Mouse (Mus musculus): Measurements from ENCODE around the gene Aacs. TPM values are rescaled to one million over a fixed set of nuclear protein-coding genes. Genes with fewer than 3 reads are reported as not detected.
A peak's percentile ranks its signal among the peaks of the same experiment; 100 is the strongest.

The Aacs gene
- polyA plus RNA-seq, 1 experiment = 55.1 TPM

DNA sequence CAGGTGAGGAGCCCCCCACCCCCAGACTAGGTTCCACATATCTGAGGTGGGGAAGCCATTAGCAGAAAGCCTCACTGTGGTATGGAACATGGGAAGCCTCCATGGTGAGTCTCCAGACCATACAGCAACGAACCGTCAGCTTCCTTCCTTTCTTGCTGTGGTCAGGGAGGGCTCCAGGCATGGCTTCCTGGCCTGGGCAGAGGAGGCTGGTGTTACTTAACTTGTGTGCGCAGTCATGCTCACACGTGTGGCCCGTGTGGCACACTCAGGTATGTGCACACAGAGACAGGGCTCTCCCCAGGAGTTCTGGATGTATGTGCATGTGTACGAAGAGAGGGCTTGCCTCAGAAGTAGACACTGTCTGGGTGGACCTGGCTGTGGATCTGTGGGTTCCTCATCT lies 28.0 kb downstream of the Aacs start:
- Histone ChIP-seq H3K4me1 (peaks cover 50% of the 10 kb centered on the region), H3K36me3 (replicated peaks; ENCODE audit: low read length) (peaks cover 92% of the 10 kb centered on the region), H3K9me3 (no peaks in the 10 kb centered on the region), H3K27me3 (replicated peaks) (no peaks in the 10 kb centered on the region), H3K4me3 (replicated peaks) (peak overlapping the region; percentile 38)
- TF ChIP-seq GATA1 (IDR thresholded peaks at IDR 0.05; ENCODE audit: borderline replicate concordance, low read length) (no peak), FLI1 (IDR thresholded peaks at IDR 0.05; ENCODE audit: low read length) (no peak)

DNA sequence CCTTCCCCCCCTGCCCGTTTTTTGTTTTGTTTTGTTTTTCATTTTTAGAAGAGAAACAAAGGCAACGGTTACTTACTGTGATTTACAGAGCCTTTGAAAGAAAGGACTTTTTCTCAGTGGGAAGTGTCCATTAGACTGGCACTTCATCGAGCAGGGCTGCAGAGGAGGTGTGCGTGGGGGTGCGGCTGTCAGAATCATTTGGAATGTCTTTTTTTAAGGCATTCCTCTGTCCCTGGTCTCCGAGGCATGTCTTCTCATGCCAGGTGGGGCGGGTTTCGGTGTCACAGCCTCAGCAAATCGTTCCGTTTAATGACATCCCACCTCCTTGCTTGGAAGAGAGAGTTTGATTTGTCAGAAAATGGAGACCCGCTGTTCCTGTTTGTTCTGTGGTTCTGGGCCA lies 29.1 kb downstream of the Aacs start:
- no peaks in the 10 kb centered on the region for H3K9me3 ChIP-seq
- peaks cover 46% of the 10 kb centered on the region for H3K4me1 ChIP-seq
- H3K4me3 ChIP-seq (replicated peaks) = no peak overlapping the region
- no peaks in the 10 kb centered on the region for H3K27me3 ChIP-seq (replicated peaks)
- no peak for TF ChIP-seq GATA1 (IDR thresholded peaks at IDR 0.05; ENCODE audit: borderline replicate concordance, low read length)
- TF ChIP-seq FLI1 (IDR thresholded peaks at IDR 0.05; ENCODE audit: low read length) = no peak
- peaks cover 92% of the 10 kb centered on the region for H3K36me3 ChIP-seq (replicated peaks; ENCODE audit: low read length)

DNA sequence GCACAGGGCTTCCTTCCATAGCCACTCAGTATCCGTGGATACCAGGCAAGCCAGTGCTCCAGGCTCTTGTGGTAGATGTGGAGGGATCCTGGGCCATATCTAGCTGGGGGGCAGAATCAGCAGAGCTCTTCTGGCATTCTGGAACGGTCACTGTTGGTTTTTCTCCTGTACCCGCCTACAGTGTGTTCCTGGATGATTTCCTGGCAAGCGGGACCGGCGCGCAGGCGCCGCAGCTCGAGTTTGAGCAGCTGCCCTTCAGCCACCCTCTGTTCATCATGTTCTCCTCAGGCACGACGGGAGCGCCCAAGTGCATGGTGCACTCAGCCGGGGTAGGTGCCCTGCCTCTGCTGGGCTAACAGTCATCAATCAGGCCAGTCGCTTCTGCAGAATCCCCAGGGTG lies 30.4 kb downstream of the Aacs start:
- Histone ChIP-seq H3K4me1 (peaks cover 44% of the 10 kb centered on the region), H3K27me3 (replicated peaks) (no peaks in the 10 kb centered on the region), H3K36me3 (replicated peaks; ENCODE audit: low read length) (peaks cover 92% of the 10 kb centered on the region), H3K4me3 (replicated peaks) (no peak overlapping the region), H3K9me3 (no peaks in the 10 kb centered on the region)
- TF ChIP-seq FLI1 (IDR thresholded peaks at IDR 0.05; ENCODE audit: low read length) (no peak), GATA1 (IDR thresholded peaks at IDR 0.05; ENCODE audit: borderline replicate concordance, low read length) (no peak)

DNA sequence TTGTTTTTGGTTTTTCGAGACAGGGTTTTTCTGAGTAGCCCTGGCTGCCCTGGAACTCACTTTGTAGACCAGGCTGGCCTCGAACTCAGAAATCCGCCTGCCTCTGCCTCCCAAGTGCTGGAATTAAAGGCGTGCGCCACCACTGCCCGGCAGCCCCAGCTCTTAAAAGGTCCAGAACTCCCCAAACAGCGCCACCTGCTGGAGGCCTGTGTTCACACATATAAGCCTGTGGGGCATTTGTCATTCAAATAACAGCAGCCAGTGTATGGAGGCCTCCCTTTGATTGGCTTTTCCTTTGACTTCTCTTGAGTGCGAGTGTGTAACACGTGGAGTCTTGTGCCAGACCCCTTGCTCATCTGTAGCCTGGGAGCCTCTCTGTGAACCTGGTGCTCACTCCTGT lies 32.0 kb downstream of the Aacs start:
- Histone ChIP-seq H3K4me1 (peaks cover 33% of the 10 kb centered on the region), H3K27me3 (replicated peaks) (no peaks in the 10 kb centered on the region), H3K4me3 (replicated peaks) (no peak overlapping the region), H3K36me3 (replicated peaks; ENCODE audit: low read length) (peaks cover 92% of the 10 kb centered on the region), H3K9me3 (no peaks in the 10 kb centered on the region)
- TF ChIP-seq FLI1 (IDR thresholded peaks at IDR 0.05; ENCODE audit: low read length) (no peak), GATA1 (IDR thresholded peaks at IDR 0.05; ENCODE audit: borderline replicate concordance, low read length) (no peak)

DNA sequence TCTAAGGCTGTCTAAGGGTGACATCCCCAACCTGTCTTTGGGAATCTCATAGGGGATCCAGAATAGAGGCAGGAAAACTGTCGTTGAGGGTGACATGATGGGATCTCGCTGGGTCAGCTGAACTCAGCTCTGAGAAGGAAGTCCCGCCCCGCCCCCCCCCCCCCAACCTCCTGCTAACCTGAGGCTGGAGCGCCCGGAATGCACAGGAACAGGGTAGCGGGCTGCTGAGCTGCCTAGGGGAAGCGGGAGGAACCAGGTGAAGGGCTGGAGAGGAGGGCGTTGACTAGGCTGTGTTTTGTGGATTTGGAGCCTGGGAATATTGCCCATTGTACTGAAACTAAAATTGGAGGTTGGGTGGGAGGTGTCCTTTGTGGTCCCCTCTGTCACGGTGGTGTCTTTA lies 32.4 kb downstream of the Aacs start:
- Histone ChIP-seq H3K4me1 (peaks cover 30% of the 10 kb centered on the region), H3K9me3 (no peaks in the 10 kb centered on the region), H3K36me3 (replicated peaks; ENCODE audit: low read length) (peaks cover 92% of the 10 kb centered on the region), H3K4me3 (replicated peaks) (no peak overlapping the region), H3K27me3 (replicated peaks) (no peaks in the 10 kb centered on the region)
- TF ChIP-seq GATA1 (IDR thresholded peaks at IDR 0.05; ENCODE audit: borderline replicate concordance, low read length) = no peak

DNA sequence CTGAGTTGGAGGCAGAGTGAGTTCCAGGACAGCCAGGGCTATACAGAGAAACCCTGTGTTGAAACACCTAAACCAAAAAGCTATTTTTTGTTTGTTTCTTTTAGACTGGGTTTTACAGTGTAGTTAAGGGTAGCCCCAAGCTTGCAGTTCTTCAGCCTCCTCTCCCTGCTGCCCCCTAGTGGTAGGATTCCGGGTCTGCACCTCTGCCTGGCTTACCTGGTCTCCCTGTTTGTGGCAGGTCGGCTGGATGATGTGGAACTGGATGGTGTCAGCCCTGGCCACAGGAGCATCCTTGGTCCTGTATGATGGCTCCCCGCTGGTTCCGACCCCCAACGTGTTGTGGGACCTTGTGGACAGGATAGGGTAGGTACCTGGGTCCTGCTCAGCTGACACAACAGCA lies 33.9 kb downstream of the Aacs start:
- H3K27me3 ChIP-seq (replicated peaks) = no peaks in the 10 kb centered on the region
- no peak overlapping the region for H3K4me3 ChIP-seq (replicated peaks)
- no peak for TF ChIP-seq GATA1 (IDR thresholded peaks at IDR 0.05; ENCODE audit: borderline replicate concordance, low read length)
- no peak for TF ChIP-seq FLI1 (IDR thresholded peaks at IDR 0.05; ENCODE audit: low read length)
- peaks cover 15% of the 10 kb centered on the region for H3K4me1 ChIP-seq
- H3K9me3 ChIP-seq = no peaks in the 10 kb centered on the region
- peaks cover 92% of the 10 kb centered on the region for H3K36me3 ChIP-seq (replicated peaks; ENCODE audit: low read length)

DNA sequence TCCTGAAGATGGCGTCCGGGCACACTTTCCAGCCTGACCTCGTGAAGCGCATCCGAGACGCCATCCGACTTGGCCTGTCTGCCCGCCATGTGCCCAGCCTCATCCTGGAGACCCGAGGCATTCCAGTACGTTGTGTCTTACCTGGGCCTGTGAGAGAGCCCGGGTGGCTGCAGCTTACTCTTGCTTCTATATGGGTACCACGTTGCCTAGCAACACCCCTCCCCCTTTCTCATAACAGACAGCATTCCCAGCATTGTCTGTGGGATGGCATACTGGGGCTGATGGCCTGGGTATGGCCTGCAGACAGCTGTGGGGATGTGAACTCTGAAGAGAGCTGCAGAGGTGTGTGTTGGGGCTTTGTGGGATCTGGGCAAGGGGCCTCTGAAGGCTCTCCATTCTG lies 39.4 kb downstream of the Aacs start:
- TF ChIP-seq GATA1 (IDR thresholded peaks at IDR 0.05; ENCODE audit: borderline replicate concordance, low read length) = no peak
- TF ChIP-seq FLI1 (IDR thresholded peaks at IDR 0.05; ENCODE audit: low read length) = no peak
- H3K27me3 ChIP-seq (replicated peaks) = no peaks in the 10 kb centered on the region
- peaks cover 40% of the 10 kb centered on the region for H3K4me1 ChIP-seq
- no peak overlapping the region for H3K4me3 ChIP-seq (replicated peaks)
- H3K9me3 ChIP-seq = no peaks in the 10 kb centered on the region
- H3K36me3 ChIP-seq (replicated peaks; ENCODE audit: low read length) = peaks cover 98% of the 10 kb centered on the region

DNA sequence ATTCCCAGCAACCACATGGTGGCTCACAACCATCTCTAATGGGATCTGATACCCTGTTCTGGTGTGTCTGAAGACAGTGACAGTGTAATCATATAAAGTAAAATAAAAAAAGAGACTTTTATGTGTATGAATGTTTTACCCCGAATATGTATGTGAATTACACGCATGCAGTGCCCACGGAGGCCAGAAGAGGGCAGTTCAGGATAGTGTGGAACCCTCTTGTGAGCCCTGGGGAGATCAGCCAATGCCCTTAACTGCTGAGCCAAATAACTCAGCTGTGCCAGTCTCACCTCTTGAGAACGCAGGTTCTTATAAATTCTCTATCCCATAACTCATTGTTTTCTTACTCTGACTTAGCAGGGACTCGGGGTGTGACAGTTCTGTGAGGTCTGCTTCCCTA lies 43.0 kb downstream of the Aacs start:
- no peak overlapping the region for H3K4me3 ChIP-seq (replicated peaks)
- peaks cover 51% of the 10 kb centered on the region for H3K4me1 ChIP-seq
- H3K27me3 ChIP-seq (replicated peaks) = no peaks in the 10 kb centered on the region
- TF ChIP-seq GATA1 (IDR thresholded peaks at IDR 0.05; ENCODE audit: borderline replicate concordance, low read length) = no peak
- no peak for TF ChIP-seq FLI1 (IDR thresholded peaks at IDR 0.05; ENCODE audit: low read length)
- peaks cover 93% of the 10 kb centered on the region for H3K36me3 ChIP-seq (replicated peaks; ENCODE audit: low read length)
- no peaks in the 10 kb centered on the region for H3K9me3 ChIP-seq

DNA sequence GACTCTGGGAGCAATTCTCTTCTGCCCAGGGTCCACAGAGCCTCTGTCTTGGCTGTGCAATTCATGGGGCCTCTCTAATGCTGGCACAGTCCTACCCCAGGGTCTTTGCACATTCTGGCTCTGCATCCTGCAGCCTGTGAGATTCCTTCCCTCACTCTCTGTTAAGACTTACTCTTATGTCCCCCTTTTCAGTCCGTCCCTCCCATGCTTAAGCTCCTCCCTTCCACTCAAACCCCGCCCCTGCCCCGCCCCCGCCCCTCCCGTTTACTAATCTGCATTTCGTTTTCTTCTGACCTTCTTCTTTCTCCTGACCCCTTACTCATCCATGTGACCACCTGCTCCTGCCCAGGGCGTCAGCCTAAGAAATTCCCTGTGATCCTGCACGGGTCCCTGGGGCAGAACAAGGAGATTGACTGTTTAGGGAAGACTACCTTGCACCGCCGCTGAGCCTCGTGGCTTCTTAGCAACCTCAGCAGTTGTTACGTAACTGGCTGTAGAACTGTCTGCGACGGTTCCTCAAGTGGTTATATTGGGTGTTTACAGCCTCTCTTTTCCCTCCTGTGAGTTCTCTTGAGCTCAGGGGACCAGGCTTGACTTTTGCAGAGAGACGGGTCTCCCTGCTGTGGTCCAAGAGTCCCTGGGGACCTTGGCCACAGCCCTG lies 45.4 kb downstream of the Aacs start:
- H3K36me3 ChIP-seq (replicated peaks; ENCODE audit: low read length) = peaks cover 79% of the 10 kb centered on the region
- H3K27me3 ChIP-seq (replicated peaks) = no peaks in the 10 kb centered on the region
- H3K4me1 ChIP-seq = peaks cover 51% of the 10 kb centered on the region
- peaks cover 9% of the 10 kb centered on the region for H3K9me3 ChIP-seq
- peak overlapping the region; percentile 40 for H3K4me3 ChIP-seq (replicated peaks)
- TF ChIP-seq GATA1 (IDR thresholded peaks at IDR 0.05; ENCODE audit: borderline replicate concordance, low read length) = no peak
- no peak for TF ChIP-seq FLI1 (IDR thresholded peaks at IDR 0.05; ENCODE audit: low read length)

DNA sequence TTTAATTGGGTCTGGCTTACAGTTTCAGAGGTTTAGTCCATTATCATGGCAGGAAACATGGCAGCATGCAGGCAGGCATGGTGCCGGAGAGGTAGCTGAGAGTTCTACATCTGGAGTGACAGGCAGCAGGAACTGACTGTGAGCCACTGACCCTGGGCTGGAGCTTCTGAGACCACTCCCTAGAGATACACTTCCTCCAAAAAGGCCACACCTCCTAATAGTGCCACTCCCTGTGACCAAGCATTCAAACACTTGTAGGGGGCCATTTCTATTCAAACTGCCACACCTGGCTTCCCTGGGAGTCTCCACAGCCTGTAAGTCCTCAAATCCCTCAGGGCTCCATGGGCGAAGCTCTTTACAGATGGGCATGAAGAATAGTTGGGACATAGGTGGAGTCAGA lies 47.7 kb downstream of the Aacs start:
- H3K27me3 ChIP-seq (replicated peaks) = peaks cover 8% of the 10 kb centered on the region

DNA sequence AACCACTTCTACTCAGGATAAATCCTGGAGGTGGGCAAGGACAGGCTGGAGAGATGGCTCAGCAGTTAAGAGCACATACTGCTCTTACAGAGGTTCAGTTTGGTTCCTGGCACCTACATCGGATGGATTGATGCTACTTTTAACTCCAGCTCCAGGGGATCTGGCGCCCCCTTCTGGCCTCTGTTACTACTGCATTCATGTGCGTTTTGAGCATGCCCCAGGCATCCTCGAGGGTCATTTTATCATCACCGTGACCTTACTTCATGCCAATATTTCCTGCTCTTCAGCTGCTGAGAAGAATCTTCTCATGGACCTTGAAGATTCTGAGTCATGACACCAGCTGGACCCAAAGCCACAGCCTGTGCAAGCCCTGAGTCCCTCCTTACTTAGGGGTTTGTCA lies 49.9 kb downstream of the Aacs start:
- peaks cover 28% of the 10 kb centered on the region for H3K27me3 ChIP-seq (replicated peaks)
- no peak overlapping the region for H3K4me3 ChIP-seq (replicated peaks)
- TF ChIP-seq GATA1 (IDR thresholded peaks at IDR 0.05; ENCODE audit: borderline replicate concordance, low read length) (no peak), FLI1 (IDR thresholded peaks at IDR 0.05; ENCODE audit: low read length) (no peak)
- H3K36me3 ChIP-seq (replicated peaks; ENCODE audit: low read length) = peaks cover 38% of the 10 kb centered on the region
- peaks cover 17% of the 10 kb centered on the region for H3K9me3 ChIP-seq
- peaks cover 32% of the 10 kb centered on the region for H3K4me1 ChIP-seq

More for the DNA sequence above, 47.7 kb downstream of the Aacs start:
- peaks cover 17% of the 10 kb centered on the region for H3K9me3 ChIP-seq
- TF ChIP-seq GATA1 (IDR thresholded peaks at IDR 0.05; ENCODE audit: borderline replicate concordance, low read length) (no peak), FLI1 (IDR thresholded peaks at IDR 0.05; ENCODE audit: low read length) (no peak)
- H3K4me1 ChIP-seq = peaks cover 30% of the 10 kb centered on the region
- peaks cover 58% of the 10 kb centered on the region for H3K36me3 ChIP-seq (replicated peaks; ENCODE audit: low read length)
- no peak overlapping the region for H3K4me3 ChIP-seq (replicated peaks)
